Mouse (Mus musculus) myocyte (in vitro differentiated cells): ENCODE data around the gene Abcc4.

Experiments
- E2F4 ChIP-seq: IDR thresholded peaks from one replicate; pipeline ENCODE4 v1.6.1; 2011; ENCODE audit warnings: mild to moderate bottlenecking, control low read depth, moderate library complexity; ENCODE audit not compliant: insufficient read depth
- POLR2A ChIP-seq: IDR thresholded peaks from one replicate; pipeline ENCODE4 v1.6.1; 2011; ENCODE audit warnings: low read depth, mild to moderate bottlenecking, control low read depth, moderate library complexity; ENCODE audit not compliant: insufficient read length

DNA sequence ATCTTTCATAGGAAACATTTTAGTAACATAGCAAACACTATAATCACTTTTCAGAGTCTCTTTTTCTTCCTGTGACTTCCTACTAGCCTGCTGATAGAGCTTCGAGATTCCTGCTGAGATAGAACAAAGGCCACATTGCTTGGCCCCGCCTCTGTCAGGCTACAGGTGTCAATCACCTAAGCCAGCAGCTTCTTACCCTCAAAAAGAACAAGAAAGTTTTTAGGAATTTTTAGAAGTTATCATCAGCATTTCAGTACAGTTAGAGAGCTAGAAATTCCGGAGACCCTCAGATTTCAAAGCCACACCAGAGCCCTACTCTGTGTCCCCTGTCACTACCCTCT lies 84.6 kb downstream of the Abcc4 start:
- no peak for TF ChIP-seq POLR2A
- TF ChIP-seq E2F4: no peak
